Mouse (Mus musculus) frontal cortex, postnatal 10 days (tissue): ENCODE results near the gene Pou2af1.

ENCODE experiments used
- DNase-seq, 2 experiments: peaks; one replicate each; pipeline ENCODE4 v3.0.0; 2022; ENCODE audit warnings: low spot score in 2 of 2, mixed read lengths in 1 of 2

The Pou2af1 gene

GRCm38 (mm10) chr9:51225636-51226166, 12.2 kb downstream of the Pou2af1 start:
- DNase-seq, result no peak

GRCm38 (mm10) chr9:51230701-51231389, 17.3 kb downstream of the Pou2af1 start:
- no peak for DNase-seq

GRCm38 (mm10) chr9:51232163-51232562, 18.7 kb downstream of the Pou2af1 start:
- DNase-seq, result no peak

- peak; percentile 35 to 46 for DNase-seq
Measured at GRCm38 (mm10) chr9:51238741-51239385, 25.4 kb downstream of the Pou2af1 start.

GRCm38 (mm10) chr9:51256780-51257502, 43.4 kb downstream of the Pou2af1 start:
- no peak for DNase-seq

GRCm38 (mm10) chr9:51258426-51258825, 44.9 kb downstream of the Pou2af1 start:
- DNase-seq, result no peak

GRCm38 (mm10) chr9:51268852-51269251, 55.3 kb downstream of the Pou2af1 start:
- no peak for DNase-seq

GRCm38 (mm10) chr9:51271073-51271472, 57.6 kb downstream of the Pou2af1 start:
- no peak for DNase-seq

GRCm38 (mm10) chr9:51272102-51272501, 58.6 kb downstream of the Pou2af1 start:
- no peak for DNase-seq

- DNase-seq, result no peak
Measured at GRCm38 (mm10) chr9:51273581-51274154, 60.2 kb downstream of the Pou2af1 start.

GRCm38 (mm10) chr9:51274678-51275077, 61.2 kb downstream of the Pou2af1 start:
- no peak for DNase-seq

GRCm38 (mm10) chr9:51277834-51278498, 64.5 kb downstream of the Pou2af1 start:
- no peak for DNase-seq

GRCm38 (mm10) chr9:51278500-51279381, 65.2 kb downstream of the Pou2af1 start, which contains the start of gene Colca2:
Colca2 (minus strand) TSS chr9:51278569.
- DNase-seq, result peak; percentile 56 to 69

GRCm38 (mm10) chr9:51286079-51286478, 72.6 kb downstream of the Pou2af1 start:
- DNase-seq, result no peak
